Mouse (Mus musculus) lung, embryonic 15.5 days (tissue): ENCODE results near the gene Cdh22. TPM values are rescaled to one million over a fixed set of nuclear protein-coding genes. Genes with fewer than 3 reads are reported as not detected.
A peak's percentile ranks its signal among the peaks of the same experiment; 100 is the strongest.

Experiments
- ATAC-seq: fragments of 200-750 bp; cut with Nextera tagmentation; 2 replicates; pipeline ENCODE4 v1.8.0; 2017; ENCODE audit warnings: moderate number of reproducible peaks, borderline replicate concordance; ENCODE audit not compliant: low FRiP score, low TSS enrichment; ENCODE audit errors: extremely low read depth
- H3K27ac ChIP-seq: fragments of 300-500 bp; sonication (generic); 2 replicates; pipeline ENCODE4 v1.5.1; 2015; ENCODE audit warnings: moderate library complexity, mild to moderate bottlenecking, inconsistent platforms
- H3K27me3 ChIP-seq: fragments of 300-500 bp; sonication (generic); 2 replicates; pipeline ENCODE4 v1.6.1; 2015; ENCODE audit warnings: inconsistent platforms
- H3K36me3 ChIP-seq: fragments of 300-500 bp; sonication (generic); 2 replicates; pipeline ENCODE4 v1.6.1; 2015; ENCODE audit warnings: inconsistent platforms
- H3K4me1 ChIP-seq: fragments of 300-500 bp; sonication (generic); 2 replicates; pipeline ENCODE4 v1.6.1; 2015; ENCODE audit warnings: inconsistent platforms
- H3K4me2 ChIP-seq: fragments of 300-500 bp; sonication (generic); 2 replicates; pipeline ENCODE4 v1.6.1; 2015; ENCODE audit warnings: inconsistent platforms, mild to moderate bottlenecking, moderate library complexity
- H3K4me3 ChIP-seq: fragments of 300-500 bp; sonication (generic); 2 replicates; pipeline ENCODE4 v1.5.1; 2015; ENCODE audit warnings: mild to moderate bottlenecking, inconsistent platforms
- H3K9ac ChIP-seq: fragments of 300-500 bp; sonication (generic); 2 replicates; pipeline ENCODE4 v1.6.1; 2015; ENCODE audit warnings: inconsistent platforms
- H3K9me3 ChIP-seq: fragments of 300-500 bp; sonication (generic); 2 replicates; pipeline ENCODE4 v1.6.1; 2016; ENCODE audit warnings: inconsistent platforms
- WGBS: fragments of 180-500 bp; shearing (Covaris S2); methylation state at CpG from one replicate; pipeline ENCODE4 v1.1.7; 2015; 5-methylcytosine and 5-hydroxymethylcytosine counted together
- polyA plus RNA-seq: library from polyadenylated mRNA; unstranded; fragments of >200 nt; fragmentation: Nextera tagmentation; extraction: Ambion mirVana; gene quantifications from 2 replicates; pipeline ENCODE4 v1.2.1, GENCODE M21; 2015

The Cdh22 gene
- polyA plus RNA-seq, 1 experiment from 2014 or later: 1.1 TPM

GRCm38 (mm10) chr2:165246349-165246748 is 11.7 kb upstream of the Cdh22 start:
- 21% methylated on average over 11 of the region's 11 CpGs for WGBS
- Histone ChIP-seq H3K9me3 (no peaks in the 10 kb centered on the region), H3K9ac (no peak overlapping the region), H3K4me1 (peaks cover 13% of the 10 kb centered on the region; the same call in 1 of the 2 replicates), H3K27me3 (peaks cover 54% of the 10 kb centered on the region), H3K4me3 (no peak overlapping the region), H3K36me3 (no peaks in the 10 kb centered on the region), H3K27ac (no peak overlapping the region), H3K4me2 (no peak overlapping the region)
- no peak for ATAC-seq

GRCm38 (mm10) chr2:165243122-165243720 is 8.6 kb upstream of the Cdh22 start:
- Histone ChIP-seq H3K27me3 (peaks cover 85% of the 10 kb centered on the region), H3K4me2 (no peak overlapping the region), H3K4me1 (0 out of 2 replicates have a peak, but pooled peaks cover 6% of the 10 kb centered on the region), H3K9me3 (no peaks in the 10 kb centered on the region), H3K36me3 (no peaks in the 10 kb centered on the region), H3K4me3 (no peak overlapping the region), H3K27ac (no peak overlapping the region), H3K9ac (no peak overlapping the region)
- 5% methylated on average over 11 of the region's 11 CpGs for whole genome bisulfite sequencing
- no peak for ATAC-seq

- no peaks in the 10 kb centered on the region for H3K36me3 ChIP-seq
- no peak overlapping the region for H3K9ac ChIP-seq
- no peak for ATAC-seq
- no peak overlapping the region for H3K4me3 ChIP-seq
- H3K9me3 ChIP-seq: no peaks in the 10 kb centered on the region
- H3K27me3 ChIP-seq: peaks cover 92% of the 10 kb centered on the region
- no peak overlapping the region for H3K27ac ChIP-seq
- no peak overlapping the region for H3K4me2 ChIP-seq
- H3K4me1 ChIP-seq: 0 out of 2 replicates have a peak, but pooled peaks cover 6% of the 10 kb centered on the region
- WGBS: 4% methylated on average over 13 of the region's 13 CpGs
Measured at GRCm38 (mm10) chr2:165242575-165242974, 7.9 kb upstream of the Cdh22 start.

- H3K27me3 ChIP-seq: peaks cover 90% of the 10 kb centered on the region
- H3K4me3 ChIP-seq: no peak overlapping the region
- no peaks in the 10 kb centered on the region for H3K36me3 ChIP-seq
- no peak overlapping the region for H3K9ac ChIP-seq
- H3K9me3 ChIP-seq: no peaks in the 10 kb centered on the region
- WGBS: 36% methylated on average over 7 of the region's 7 CpGs
- ATAC-seq: no peak
- no peak overlapping the region for H3K4me2 ChIP-seq
- 0 out of 2 replicates have a peak, but pooled peaks cover 6% of the 10 kb centered on the region for H3K4me1 ChIP-seq
- H3K27ac ChIP-seq: no peak overlapping the region
Measured at GRCm38 (mm10) chr2:165241786-165242185, 7.1 kb upstream of the Cdh22 start.

- ATAC-seq: no peak
Measured at GRCm38 (mm10) chr2:165240371-165240770, 5.7 kb upstream of the Cdh22 start.

GRCm38 (mm10) chr2:165239533-165240144 is 5.0 kb upstream of the Cdh22 start:
- Histone ChIP-seq H3K9ac (no peak overlapping the region), H3K27ac (no peak overlapping the region), H3K4me2 (no peak overlapping the region), H3K4me3 (no peak overlapping the region), H3K27me3 (peaks cover 97% of the 10 kb centered on the region), H3K36me3 (no peaks in the 10 kb centered on the region), H3K4me1 (peaks cover 12% of the 10 kb centered on the region), H3K9me3 (no peaks in the 10 kb centered on the region)
- ATAC-seq: no peak
- 12% methylated on average over 15 of the region's 15 CpGs for WGBS

More at GRCm38 (mm10) chr2:165240371-165240770, 5.7 kb upstream of the Cdh22 start:
- H3K4me2 ChIP-seq: no peak overlapping the region
- peaks cover 93% of the 10 kb centered on the region for H3K27me3 ChIP-seq
- H3K4me1 ChIP-seq: peaks cover 6% of the 10 kb centered on the region; the same call in 1 of the 2 replicates
- no peak overlapping the region for H3K9ac ChIP-seq
- H3K4me3 ChIP-seq: no peak overlapping the region
- no peak overlapping the region for H3K27ac ChIP-seq
- H3K9me3 ChIP-seq: no peaks in the 10 kb centered on the region
- H3K36me3 ChIP-seq: no peaks in the 10 kb centered on the region
- 23% methylated on average over 8 of the region's 8 CpGs for whole genome bisulfite sequencing

- H3K4me2 ChIP-seq: no peak overlapping the region
- no peak overlapping the region for H3K9ac ChIP-seq
- H3K4me3 ChIP-seq: no peak overlapping the region
- 5% methylated on average over 12 of the region's 12 CpGs for WGBS
- H3K9me3 ChIP-seq: no peaks in the 10 kb centered on the region
- H3K27ac ChIP-seq: no peak overlapping the region
- no peaks in the 10 kb centered on the region for H3K36me3 ChIP-seq
- ATAC-seq: no peak
- H3K4me1 ChIP-seq: peaks cover 22% of the 10 kb centered on the region
- peaks cover 98% of the 10 kb centered on the region for H3K27me3 ChIP-seq
Measured at GRCm38 (mm10) chr2:165238416-165239145, 3.9 kb upstream of the Cdh22 start.

- peak overlapping the region; percentile 50 for H3K9ac ChIP-seq
Measured at GRCm38 (mm10) chr2:165234291-165234612, 401 bp downstream of the Cdh22 start.

GRCm38 (mm10) chr2:165233491-165234290 is 962 bp downstream of the Cdh22 start:
- Histone ChIP-seq H3K4me3 (peak overlapping the region; percentile 57), H3K9me3 (no peaks in the 10 kb centered on the region), H3K4me2 (peak overlapping the region; percentile 97), H3K9ac (peak overlapping the region; percentile 50), H3K27ac (no peak overlapping the region), H3K4me1 (peaks cover 20% of the 10 kb centered on the region), H3K36me3 (no peaks in the 10 kb centered on the region), H3K27me3 (peaks cover 98% of the 10 kb centered on the region)
- WGBS: under 1% methylated on average over 82 of the region's 82 CpGs
- peak; percentile 40 for ATAC-seq

More at GRCm38 (mm10) chr2:165234291-165234612, 401 bp downstream of the Cdh22 start:
- WGBS: under 1% methylated on average over 41 of the region's 41 CpGs
- peak overlapping the region; percentile 57 for H3K4me3 ChIP-seq
- no peak overlapping the region for H3K27ac ChIP-seq
- H3K36me3 ChIP-seq: no peaks in the 10 kb centered on the region
- H3K9me3 ChIP-seq: no peaks in the 10 kb centered on the region
- H3K27me3 ChIP-seq: peaks cover 98% of the 10 kb centered on the region
- peak overlapping the region; percentile 97 for H3K4me2 ChIP-seq
- ATAC-seq: peak; percentile 42; the same call in 1 of the 2 replicates
- peaks cover 20% of the 10 kb centered on the region for H3K4me1 ChIP-seq

- Histone ChIP-seq H3K27me3 (peaks cover 86% of the 10 kb centered on the region), H3K4me3 (no peak overlapping the region), H3K36me3 (no peaks in the 10 kb centered on the region), H3K4me2 (no peak overlapping the region), H3K27ac (no peak overlapping the region), H3K4me1 (peaks cover 12% of the 10 kb centered on the region), H3K9ac (no peak overlapping the region), H3K9me3 (no peaks in the 10 kb centered on the region)
- WGBS: 75% methylated on average over 11 of the region's 11 CpGs
- ATAC-seq: no peak
Measured at GRCm38 (mm10) chr2:165229050-165229449, 5.6 kb downstream of the Cdh22 start.

- no peaks in the 10 kb centered on the region for H3K36me3 ChIP-seq
- WGBS: 66% methylated on average over 4 of the region's 4 CpGs
- 0 out of 2 replicates have a peak, but pooled peaks cover 4% of the 10 kb centered on the region for H3K4me1 ChIP-seq
- no peak overlapping the region for H3K27ac ChIP-seq
- no peak overlapping the region for H3K4me2 ChIP-seq
- no peak overlapping the region for H3K4me3 ChIP-seq
- peaks cover 77% of the 10 kb centered on the region for H3K27me3 ChIP-seq
- no peak overlapping the region for H3K9ac ChIP-seq
- no peaks in the 10 kb centered on the region for H3K9me3 ChIP-seq
- ATAC-seq: no peak
Measured at GRCm38 (mm10) chr2:165223837-165224236, 10.8 kb downstream of the Cdh22 start.
